Mouse (Mus musculus) stomach, embryonic 14.5 days (tissue): Measurements from ENCODE around the gene 2010005H15Rik. TPM values are rescaled to one million over a fixed set of nuclear protein-coding genes. Genes with fewer than 3 reads are reported as not detected.
"Not testable (repeated sequence)": the region's sequence is repeated elsewhere in the genome, so short reads cannot be mapped to it uniquely, and the experiment has no call there.

Experiments used
- ATAC-seq: fragments of 200-750 bp; cut with Nextera tagmentation; 2 replicates; pipeline ENCODE4 v1.8.0; 2017; ENCODE audit warnings: low read depth, moderate TSS enrichment; ENCODE audit not compliant: insufficient number of reproducible peaks, insufficient read depth, low FRiP score
- H3K27ac ChIP-seq: fragments of 300-500 bp; sonication (generic); 2 replicates; pipeline ENCODE4 v1.5.1; 2014; ENCODE audit warnings: mild to moderate bottlenecking, low read length, moderate library complexity, mixed read lengths
- H3K27me3 ChIP-seq: fragments of 300-500 bp; sonication (generic); 2 replicates; pipeline ENCODE4 v1.6.1; 2014; ENCODE audit warnings: low read length, control low read depth, mixed read lengths; ENCODE audit not compliant: control insufficient read depth, insufficient read depth
- H3K36me3 ChIP-seq: fragments of 300-500 bp; sonication (generic); 2 replicates; pipeline ENCODE4 v1.6.1; 2014; ENCODE audit warnings: mild to moderate bottlenecking, control low read depth, low read length, moderate library complexity, mixed read lengths; ENCODE audit not compliant: control insufficient read depth, insufficient read depth
- H3K4me1 ChIP-seq: fragments of 300-500 bp; sonication (generic); 2 replicates; pipeline ENCODE4 v1.6.1; 2014; ENCODE audit warnings: low read length, control low read depth, mixed read lengths; ENCODE audit not compliant: control insufficient read depth, insufficient read depth
- H3K4me2 ChIP-seq: fragments of 300-500 bp; sonication (generic); replicated peaks from 2 replicates; pipeline ENCODE4 v1.6.1; 2014; ENCODE audit warnings: low read depth, low read length, control low read depth
- H3K4me3 ChIP-seq: fragments of 300-500 bp; sonication (generic); 2 replicates; pipeline ENCODE4 v1.5.1; 2014; ENCODE audit warnings: low read depth, low read length, control low read depth
- H3K9ac ChIP-seq: fragments of 300-500 bp; sonication (generic); replicated peaks from 2 replicates; pipeline ENCODE4 v1.6.1; 2014; ENCODE audit warnings: low read depth, mild to moderate bottlenecking, control low read depth, low read length, moderate library complexity, mixed read lengths
- H3K9me3 ChIP-seq: fragments of 300-500 bp; sonication (generic); 2 replicates; pipeline ENCODE4 v1.6.1; 2016; ENCODE audit warnings: low read depth, low read length, control low read depth; ENCODE audit not compliant: control insufficient read depth
- WGBS: fragments of 180-500 bp; shearing (Covaris S2); extraction: QIAGEN DNeasy Blood & Tissue Kit; methylation state at CpG from one replicate; pipeline ENCODE4 v1.1.7; 2014; 5-methylcytosine and 5-hydroxymethylcytosine counted together
- polyA plus RNA-seq: library from polyadenylated mRNA; unstranded; fragments of >200 nt; fragmentation: Nextera tagmentation; extraction: Ambion mirVana; gene quantifications from 2 replicates; pipeline ENCODE4 v1.2.1, GENCODE M21; 2014

2010005H15Rik gene
- not detected in 2 replicates for polyA plus RNA-seq

GRCm38 (mm10) chr16:36221168-36221567, at the start of gene 2010005H15Rik:
Gene 2010005H15Rik, plus strand, starts transcription at chr16:36221468.
- not testable (repeated sequence) for H3K27ac ChIP-seq, H3K4me3 ChIP-seq, H3K9ac ChIP-seq, H3K4me2 ChIP-seq, H3K9me3 ChIP-seq, ATAC-seq, H3K36me3 ChIP-seq, H3K27me3 ChIP-seq, H3K4me1 ChIP-seq
- 96% methylated on average over 6 of the region's 7 CpGs for WGBS

GRCm38 (mm10) chr16:36176108-36176507, 45.2 kb upstream of the 2010005H15Rik start:
- Histone ChIP-seq H3K4me2 (no peak overlapping the region), H3K4me3 (no peak overlapping the region), H3K4me1 (no peaks in the 10 kb centered on the region), H3K9ac (no peak overlapping the region), H3K27ac (no peak overlapping the region), H3K27me3 (no peaks in the 10 kb centered on the region), H3K9me3 (no peaks in the 10 kb centered on the region), H3K36me3 (no peaks in the 10 kb centered on the region)
- no peak for ATAC-seq

DNA sequence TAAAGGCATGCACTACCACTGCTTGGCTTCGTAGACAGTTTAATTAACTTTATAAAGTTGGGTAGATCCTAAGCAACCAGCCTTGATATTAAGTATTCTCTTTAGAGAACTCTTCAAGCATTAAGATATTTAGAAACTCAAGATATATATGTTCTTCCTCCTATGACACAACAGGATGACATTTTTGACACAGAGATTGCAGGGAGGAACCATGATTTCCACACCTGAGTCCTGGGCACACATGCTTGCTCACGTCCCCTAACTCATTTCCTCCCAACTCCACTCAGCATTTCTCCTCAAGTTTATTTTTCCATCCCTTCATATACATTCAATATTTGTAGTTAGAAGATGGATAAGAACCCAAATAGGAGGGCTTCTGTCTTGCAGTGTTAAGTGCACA, 41.4 kb upstream of the 2010005H15Rik start:
- WGBS: 80% methylated on average over 2 of the region's 2 CpGs
- H3K27ac ChIP-seq: no peak overlapping the region
- no peaks in the 10 kb centered on the region for H3K27me3 ChIP-seq
- H3K9ac ChIP-seq: no peak overlapping the region
- no peaks in the 10 kb centered on the region for H3K9me3 ChIP-seq
- H3K4me1 ChIP-seq: no peaks in the 10 kb centered on the region
- no peak for ATAC-seq
- no peaks in the 10 kb centered on the region for H3K36me3 ChIP-seq
- H3K4me3 ChIP-seq: no peak overlapping the region
- no peak overlapping the region for H3K4me2 ChIP-seq

- H3K4me3 ChIP-seq, H3K4me2 ChIP-seq, H3K36me3 ChIP-seq, H3K9me3 ChIP-seq, H3K27ac ChIP-seq, ATAC-seq, H3K27me3 ChIP-seq, H3K9ac ChIP-seq, H3K4me1 ChIP-seq: not testable (repeated sequence)
- WGBS: 79% methylated on average over 4 of the region's 4 CpGs
These were observed 37.4 kb upstream of the 2010005H15Rik start, which contains the start of gene Gm5483 for GRCm38 (mm10) chr16:36183912-36184311. Gene Gm5483, plus strand, starts transcription at chr16:36184212.

GRCm38 (mm10) chr16:36199226-36199625, 22.0 kb upstream of the 2010005H15Rik start:
- no peak for ATAC-seq
- Histone ChIP-seq H3K27ac (no peak overlapping the region), H3K36me3 (no peaks in the 10 kb centered on the region), H3K4me2 (no peak overlapping the region), H3K9me3 (no peaks in the 10 kb centered on the region), H3K4me1 (no peaks in the 10 kb centered on the region), H3K4me3 (no peak overlapping the region), H3K9ac (no peak overlapping the region), H3K27me3 (no peaks in the 10 kb centered on the region)
- 59% methylated on average over 19 of the region's 19 CpGs for WGBS

GRCm38 (mm10) chr16:36203846-36204245, 17.4 kb upstream of the 2010005H15Rik start:
- Histone ChIP-seq H3K27me3 (no peaks in the 10 kb centered on the region), H3K36me3 (no peaks in the 10 kb centered on the region), H3K27ac (no peak overlapping the region), H3K9me3 (no peaks in the 10 kb centered on the region), H3K4me1 (no peaks in the 10 kb centered on the region), H3K4me2 (no peak overlapping the region), H3K9ac (no peak overlapping the region), H3K4me3 (no peak overlapping the region)
- 52% methylated on average over 5 of the region's 5 CpGs for WGBS
- no peak for ATAC-seq

- not testable (repeated sequence) for H3K4me1 ChIP-seq, H3K27me3 ChIP-seq, H3K4me3 ChIP-seq, ATAC-seq, H3K36me3 ChIP-seq, H3K9me3 ChIP-seq, H3K9ac ChIP-seq, H3K27ac ChIP-seq, H3K4me2 ChIP-seq
- WGBS: 45% methylated on average over 2 of the region's 2 CpGs
These were observed 15.6 kb upstream of the 2010005H15Rik start for GRCm38 (mm10) chr16:36205684-36206083.

- 79% methylated on average over 2 of the region's 2 CpGs for WGBS
- Histone ChIP-seq H3K9me3 (no peaks in the 10 kb centered on the region), H3K9ac (no peak within 1 kb of the TSS), H3K27ac (no peak within 1 kb of the TSS), H3K27me3 (no peaks in the 10 kb centered on the region), H3K36me3 (no peaks in the 10 kb centered on the region), H3K4me1 (no peaks in the 10 kb centered on the region), H3K4me2 (no peak within 1 kb of the TSS), H3K4me3 (no peak within 1 kb of the TSS)
- no peak for ATAC-seq
These were observed 11.3 kb upstream of the 2010005H15Rik start, which contains the start of gene Gm5416 for GRCm38 (mm10) chr16:36209967-36210453. Gene Gm5416, plus strand, starts transcription at chr16:36210403.

DNA sequence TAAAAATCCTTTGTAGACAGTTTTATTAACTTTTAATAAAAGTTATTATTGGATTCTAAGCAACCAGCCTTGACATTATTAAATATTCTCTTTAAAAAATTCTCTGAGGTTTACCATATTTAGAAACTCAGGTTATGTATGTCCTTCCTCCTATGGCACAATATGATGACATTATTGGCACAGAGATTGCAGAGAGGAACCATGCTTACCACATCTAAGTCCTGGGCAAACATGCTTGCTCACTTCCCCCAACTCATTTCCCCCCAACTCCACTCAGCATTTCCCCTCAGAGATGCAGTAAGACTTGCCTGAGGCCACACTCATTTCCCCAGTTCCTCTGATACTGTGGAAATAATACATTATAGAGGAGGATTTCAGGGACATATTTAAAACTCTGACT, 39.3 kb downstream of the 2010005H15Rik start:
- H3K27ac ChIP-seq, H3K27me3 ChIP-seq, ATAC-seq, H3K9ac ChIP-seq, H3K36me3 ChIP-seq, H3K9me3 ChIP-seq, H3K4me1 ChIP-seq, H3K4me2 ChIP-seq, H3K4me3 ChIP-seq: not testable (repeated sequence)
